Mouse (Mus musculus): ENCODE data around the gene Pnmal1. TPM values are rescaled to one million over a fixed set of nuclear protein-coding genes. Genes with fewer than 3 reads are reported as not detected.
A peak's percentile ranks its signal among the peaks of the same experiment; 100 is the strongest.

Pnmal1 gene
- 27.4 and 29.9 TPM in 2 replicates for polyA plus RNA-seq (2012; rRNA removed)

GRCm38 (mm10) chr7:16959539-16960187 lies at the start of gene Pnmal1:
Pnmal1 (plus strand) TSS chr7:16959679.
- peaks cover 17% of the 10 kb centered on the region; the same call in 1 of the 2 replicates for H3K4me1 ChIP-seq (ENCODE audit: control insufficient read depth, insufficient read depth, low read length)
- WGBS: 2% methylated on average over 17 of the region's 17 CpGs
- TF ChIP-seq POLR2A (IDR thresholded peaks at IDR 0.05; ENCODE audit: borderline replicate concordance, insufficient read depth, low read length): peak; percentile 71; the same call in 1 of the 2 replicates
- TF ChIP-seq CTCF (IDR thresholded peaks at IDR 0.05; ENCODE audit: borderline replicate concordance, insufficient read depth, low read depth, low read length): no peak

GRCm38 (mm10) chr7:16909909-16910308 lies 49.6 kb upstream of the Pnmal1 start:
- no peak for TF ChIP-seq CTCF (IDR thresholded peaks at IDR 0.05; ENCODE audit: borderline replicate concordance, insufficient read depth, low read depth, low read length)
- TF ChIP-seq POLR2A (IDR thresholded peaks at IDR 0.05; ENCODE audit: borderline replicate concordance, insufficient read depth, low read length): no peak
- H3K4me3 ChIP-seq (replicated peaks; ENCODE audit: insufficient read depth, low read depth, low read length): no peak overlapping the region
- no peaks in the 10 kb centered on the region for H3K27me3 ChIP-seq (ENCODE audit: control insufficient read depth, insufficient read depth, low read length)

More at GRCm38 (mm10) chr7:16959539-16960187, at the start of gene Pnmal1:
- DNase-seq: peak; percentile 88 to 92
- H3K27ac ChIP-seq (ENCODE audit: insufficient read depth, low read length): peak within 1 kb of the TSS; percentile 57
- peak within 1 kb of the TSS; percentile 61 for H3K4me3 ChIP-seq (replicated peaks; ENCODE audit: insufficient read depth, low read depth, low read length)
- H3K27me3 ChIP-seq (ENCODE audit: control insufficient read depth, insufficient read depth, low read length): no peaks in the 10 kb centered on the region

GRCm38 (mm10) chr7:16911904-16912303 lies 47.6 kb upstream of the Pnmal1 start:
- WGBS: 95% methylated on average over 3 of the region's 3 CpGs
- Histone ChIP-seq H3K4me1 (ENCODE audit: control insufficient read depth, insufficient read depth, low read length) (peaks cover 17% of the 10 kb centered on the region), H3K27ac (ENCODE audit: insufficient read depth, low read length) (no peak overlapping the region), H3K4me3 (replicated peaks; ENCODE audit: insufficient read depth, low read depth, low read length) (no peak overlapping the region), H3K27me3 (ENCODE audit: control insufficient read depth, insufficient read depth, low read length) (no peaks in the 10 kb centered on the region)
- no peak for DNase-seq
- TF ChIP-seq CTCF (IDR thresholded peaks at IDR 0.05; ENCODE audit: borderline replicate concordance, insufficient read depth, low read depth, low read length): no peak
- TF ChIP-seq POLR2A (IDR thresholded peaks at IDR 0.05; ENCODE audit: borderline replicate concordance, insufficient read depth, low read length): no peak

More at GRCm38 (mm10) chr7:16909909-16910308, 49.6 kb upstream of the Pnmal1 start:
- no peak for DNase-seq
- WGBS: 23% methylated on average over 10 of the region's 10 CpGs
- Histone ChIP-seq H3K27ac (ENCODE audit: insufficient read depth, low read length) (no peak overlapping the region), H3K4me1 (ENCODE audit: control insufficient read depth, insufficient read depth, low read length) (0 out of 2 replicates have a peak, but pooled peaks cover 2% of the 10 kb centered on the region)

- no peak for DNase-seq
- 63% methylated on average over 6 of the region's 6 CpGs for WGBS
- H3K27me3 ChIP-seq (ENCODE audit: control insufficient read depth, insufficient read depth, low read length): no peaks in the 10 kb centered on the region
- no peak overlapping the region for H3K27ac ChIP-seq (ENCODE audit: insufficient read depth, low read length)
- H3K4me1 ChIP-seq (ENCODE audit: control insufficient read depth, insufficient read depth, low read length): peaks cover 21% of the 10 kb centered on the region
- no peak for TF ChIP-seq POLR2A (IDR thresholded peaks at IDR 0.05; ENCODE audit: borderline replicate concordance, insufficient read depth, low read length)
- no peak overlapping the region for H3K4me3 ChIP-seq (replicated peaks; ENCODE audit: insufficient read depth, low read depth, low read length)
Observed at GRCm38 (mm10) chr7:16912360-16912759, 47.1 kb upstream of the Pnmal1 start.

- TF ChIP-seq CTCF (IDR thresholded peaks at IDR 0.05; ENCODE audit: borderline replicate concordance, insufficient read depth, low read depth, low read length) (peak; percentile 87), POLR2A (IDR thresholded peaks at IDR 0.05; ENCODE audit: borderline replicate concordance, insufficient read depth, low read length) (0 out of 2 replicates have a peak, but pooled peaks have one; percentile 23)
- no peak overlapping the region for H3K4me3 ChIP-seq (replicated peaks; ENCODE audit: insufficient read depth, low read depth, low read length)
- peak; percentile 71 to 77 for DNase-seq
- H3K27me3 ChIP-seq (ENCODE audit: control insufficient read depth, insufficient read depth, low read length): no peaks in the 10 kb centered on the region
- 23% methylated on average over 10 of the region's 10 CpGs for WGBS
- H3K4me1 ChIP-seq (ENCODE audit: control insufficient read depth, insufficient read depth, low read length): peaks cover 36% of the 10 kb centered on the region
- H3K27ac ChIP-seq (ENCODE audit: insufficient read depth, low read length): no peak overlapping the region
Observed at GRCm38 (mm10) chr7:16913806-16914452, 45.5 kb upstream of the Pnmal1 start.

GRCm38 (mm10) chr7:16914453-16915343 lies 44.8 kb upstream of the Pnmal1 start:
- H3K27ac ChIP-seq (ENCODE audit: insufficient read depth, low read length): no peak overlapping the region
- H3K4me1 ChIP-seq (ENCODE audit: control insufficient read depth, insufficient read depth, low read length): peaks cover 42% of the 10 kb centered on the region
- WGBS: 77% methylated on average over 18 of the region's 18 CpGs
- no peak for TF ChIP-seq CTCF (IDR thresholded peaks at IDR 0.05; ENCODE audit: borderline replicate concordance, insufficient read depth, low read depth, low read length)
- TF ChIP-seq POLR2A (IDR thresholded peaks at IDR 0.05; ENCODE audit: borderline replicate concordance, insufficient read depth, low read length): no peak
- no peaks in the 10 kb centered on the region for H3K27me3 ChIP-seq (ENCODE audit: control insufficient read depth, insufficient read depth, low read length)
- no peak overlapping the region for H3K4me3 ChIP-seq (replicated peaks; ENCODE audit: insufficient read depth, low read depth, low read length)
- DNase-seq: peak in 1 of 2 experiments; percentile 34

Data from cerebellum, adult 2 months (tissue).